Comparison of ENCODE assay signal across 31 mouse cellular contexts in the genomic region with DNA sequence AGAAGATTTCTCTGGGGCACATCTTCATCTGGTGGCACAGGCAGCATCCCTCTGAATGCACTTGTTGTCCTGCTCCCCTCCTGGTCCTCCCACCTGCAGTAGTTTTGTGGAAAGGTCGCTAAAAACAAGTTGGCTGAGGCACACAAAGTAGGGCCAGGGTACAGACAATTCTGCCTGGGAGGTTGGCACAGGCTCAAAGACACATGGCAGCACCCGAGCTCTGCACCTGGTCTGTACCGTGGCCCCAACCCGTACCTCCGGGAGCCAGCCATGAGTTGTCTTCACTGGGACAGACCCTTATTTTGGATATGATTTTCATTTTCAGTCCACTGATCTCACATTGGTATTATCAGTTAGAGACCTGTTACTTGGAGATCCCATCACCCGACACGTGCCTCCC. TPM values are rescaled to one million over a fixed set of nuclear protein-coding genes. Genes with fewer than 3 reads are reported as not detected.
"Had no signal": no experiment of that assay in that cellular context is flagged by ENCODE, and none has a peak within 500 bp of the region (broad histone marks: within the 10 kb centered on the region; RNA-seq: fewer than 3 reads in every experiment).

No protein-coding gene starts in this region.

- H3K27ac ChIP-seq: embryonic facial prominence, embryonic 10.5 days; embryonic facial prominence, embryonic 12.5 days; embryonic facial prominence, embryonic 13.5 days; embryonic facial prominence, embryonic 15.5 days; forebrain, embryonic 10.5 days; forebrain, embryonic 12.5 days; forebrain, embryonic 13.5 days; forebrain, embryonic 15.5 days; gastrocnemius, adult 2 months; heart, adult 2 months had no signal

- H3K9me3 ChIP-seq: embryonic facial prominence, embryonic 10.5 days; embryonic facial prominence, embryonic 12.5 days; embryonic facial prominence, embryonic 13.5 days; forebrain, embryonic 12.5 days; forebrain, embryonic 13.5 days; forebrain, embryonic 15.5 days had no signal

- H3K4me3 ChIP-seq: embryonic facial prominence, embryonic 10.5 days; embryonic facial prominence, embryonic 12.5 days; embryonic facial prominence, embryonic 13.5 days; embryonic facial prominence, embryonic 15.5 days; erythroblast, embryonic 14.5 days; forebrain, embryonic 10.5 days; forebrain, embryonic 12.5 days; forebrain, embryonic 13.5 days; forebrain, embryonic 15.5 days; gastrocnemius, adult 2 months; heart, adult 2 months had no signal

- DNase-seq: cerebellum, adult 2 months; cerebellum, adult 8-10 months; cerebellum, adult 9-10 months; cerebellum, adult 9-11 months; cerebellum, postnatal 10 days; cerebellum, postnatal 14 days; cerebellum, postnatal 25 days; cerebellum, postnatal 36 days; embryo, embryonic 11 days; forebrain, postnatal 0 days; gastrocnemius, adult 2 months; gastrocnemius, postnatal 10 days; gastrocnemius, postnatal 14 days; gastrocnemius, postnatal 25 days; gastrocnemius, postnatal 36 days; heart, adult 18-20 months; heart, adult 2 months had no signal

- H3K4me2 ChIP-seq: embryonic facial prominence, embryonic 12.5 days; embryonic facial prominence, embryonic 13.5 days; embryonic facial prominence, embryonic 15.5 days; forebrain, embryonic 12.5 days; forebrain, embryonic 13.5 days; forebrain, embryonic 15.5 days had no signal

- H3K9ac ChIP-seq: embryonic facial prominence, embryonic 12.5 days; embryonic facial prominence, embryonic 13.5 days; embryonic facial prominence, embryonic 15.5 days; forebrain, embryonic 12.5 days; forebrain, embryonic 13.5 days; forebrain, embryonic 15.5 days; forebrain, postnatal 0 days had no signal

- H3K36me3 ChIP-seq: embryonic facial prominence, embryonic 10.5 days; embryonic facial prominence, embryonic 12.5 days; embryonic facial prominence, embryonic 13.5 days; embryonic facial prominence, embryonic 15.5 days; forebrain, embryonic 10.5 days; forebrain, embryonic 12.5 days; forebrain, embryonic 15.5 days had no signal

- ATAC-seq: forebrain, embryonic 13.5 days; forebrain, embryonic 14.5 days; forebrain, embryonic 15.5 days; forebrain, embryonic 16.5 days; forebrain, postnatal 0 days had no signal

RNA-seq across cellular contexts. Expression of gene Jakmip3, which starts 1.5 kb away (rescaled TPM):
- total RNA-seq: common myeloid progenitor, adult 5-6 weeks; gastrocnemius, postnatal 14 days; gastrocnemius, postnatal 36 days; gastrocnemius, postnatal 4 days; granulocyte monocyte progenitor cell, adult 5-6 weeks had no signal
- polyA plus RNA-seq: erythroblast, embryonic 14.5 days had no signal
